Comparison of ENCODE assay signal across 8 mouse cellular contexts in the genomic region with DNA sequence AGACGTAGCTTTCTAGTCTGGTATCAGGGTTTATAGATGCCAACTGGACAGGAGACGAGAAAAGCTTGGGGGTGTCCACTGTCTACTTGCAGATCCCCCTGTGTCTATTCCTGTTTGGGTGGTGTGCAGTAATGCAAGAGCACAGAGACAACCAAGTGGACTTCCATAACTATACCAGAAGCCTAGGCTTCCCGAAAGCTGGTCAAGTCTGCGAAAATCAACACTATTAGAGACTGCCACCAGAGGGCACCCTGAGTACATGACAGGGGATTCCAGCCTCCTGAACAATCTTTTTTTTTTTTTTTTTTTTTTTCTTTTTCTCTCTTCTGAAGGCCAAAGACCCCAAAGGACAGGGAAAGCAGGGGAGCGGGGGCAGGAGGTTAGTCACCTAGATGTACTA. TPM values are rescaled to one million over a fixed set of nuclear protein-coding genes. Genes with fewer than 3 reads are reported as not detected.
DNase-seq lines count a peak whose midpoint lies in the region; ATAC-seq and TF ChIP-seq lines count a peak whose summit lies in the region.

No protein-coding gene starts in this region.

- TF ChIP-seq EP300 in liver, postnatal 0 days (IDR thresholded peaks at IDR 0.05; ENCODE audit: low read depth), result no peak

- no peaks in the 10 kb centered on the region for H3K4me1 ChIP-seq in cerebellum, adult 2 months (ENCODE audit: control insufficient read depth, insufficient read depth, low read length)
- 0 out of 2 replicates have a peak, but pooled peaks cover 2% of the 10 kb centered on the region for H3K4me1 ChIP-seq in liver, postnatal 0 days (ENCODE audit: insufficient read depth)

- peak; percentile 74; the same call in 1 of the 2 replicates for TF ChIP-seq CTCF in cerebellum, adult 2 months (IDR thresholded peaks at IDR 0.05; ENCODE audit: borderline replicate concordance, insufficient read depth, low read depth, low read length)
- TF ChIP-seq CTCF in liver, postnatal 0 days (IDR thresholded peaks at IDR 0.05; ENCODE audit: low read depth), result peak; percentile 84

- no peaks in the 10 kb centered on the region; the same call in 1 of the 2 replicates for H3K27me3 ChIP-seq in cerebellum, adult 2 months (ENCODE audit: control insufficient read depth, insufficient read depth, low read length)
- H3K27me3 ChIP-seq in liver, postnatal 0 days (ENCODE audit: insufficient read depth, low read length), result peaks cover 48% of the 10 kb centered on the region

- DNase-seq in CD4-positive helper T cell, adult 2 months (ENCODE audit: low read depth, low spot score), result peak; percentile 65
- peak; percentile 47 for DNase-seq in Muller cell, postnatal 12 days (ENCODE audit: inconsistent ontology term)
- peak; percentile 63 to 78 for DNase-seq in cerebellum, adult 2 months
- peak; percentile 65 for DNase-seq in gastrocnemius, adult 18-20 months (ENCODE audit: low spot score)
- peak; percentile 85 for DNase-seq in kidney, postnatal 14 days
- DNase-seq in liver, postnatal 0 days, result peak; percentile 81
- peak; percentile 76 to 91 for DNase-seq in right cerebral cortex, postnatal 10 days (ENCODE audit: low spot score in 2 of 2)
- peak; percentile 84 for DNase-seq in urinary bladder, postnatal 14 days (ENCODE audit: low spot score)

- 18% methylated on average over 5 of the region's 5 CpGs for WGBS in cerebellum, adult 2 months
- 20% methylated on average over 5 of the region's 5 CpGs for WGBS in liver, postnatal 0 days (ENCODE audit: insufficient replicate concordance)

- no peaks in the 10 kb centered on the region for H3K36me3 ChIP-seq in liver, postnatal 0 days (replicated peaks; ENCODE audit: insufficient read depth, low read length)

- no peaks in the 10 kb centered on the region for H3K9me3 ChIP-seq in liver, postnatal 0 days (ENCODE audit: low read length)

- no peak overlapping the region for H3K4me2 ChIP-seq in liver, postnatal 0 days (ENCODE audit: low read depth, low read length)

- ATAC-seq in liver, postnatal 0 days, result no peak

- TF ChIP-seq POLR2A in cerebellum, adult 2 months (IDR thresholded peaks at IDR 0.05; ENCODE audit: borderline replicate concordance, insufficient read depth, low read length), result no peak

- no peak overlapping the region for H3K9ac ChIP-seq in liver, postnatal 0 days (replicated peaks)

- H3K4me3 ChIP-seq in cerebellum, adult 2 months (replicated peaks; ENCODE audit: insufficient read depth, low read depth, low read length), result no peak overlapping the region
- no peak overlapping the region for H3K4me3 ChIP-seq in liver, postnatal 0 days (ENCODE audit: low read depth, low read length)

- no peak overlapping the region for H3K27ac ChIP-seq in cerebellum, adult 2 months (ENCODE audit: insufficient read depth, low read length)
- no peak overlapping the region for H3K27ac ChIP-seq in liver, postnatal 0 days (ENCODE audit: low read depth)

RNA-seq across cellular contexts. Expression of gene 6430628N08Rik, which starts 12.4 kb away (rescaled TPM):
- 0.08 and 0.23 TPM in 2 replicates for polyA plus RNA-seq in cerebellum, adult 2 months (2012; rRNA removed)
- total RNA-seq in gastrocnemius, adult 18-20 months (2021), result not detected
- not detected in 2 replicates for polyA plus RNA-seq in liver, postnatal 0 days (2015; fragmentation: Nextera tagmentation; extraction: Ambion mirVana)

RNA-seq across cellular contexts. Expression of gene Kncn, which starts 18.6 kb away (rescaled TPM):
- polyA plus RNA-seq in cerebellum, adult 2 months (2012; rRNA removed), result 0.08 and 0.14 TPM in 2 replicates
- not detected for total RNA-seq in gastrocnemius, adult 18-20 months (2021)
- polyA plus RNA-seq in liver, postnatal 0 days (2015; fragmentation: Nextera tagmentation; extraction: Ambion mirVana), result not detected in 2 replicates

RNA-seq across cellular contexts. Expression of gene Dmbx1, which starts 36.9 kb away (rescaled TPM):
- polyA plus RNA-seq in cerebellum, adult 2 months (2012; rRNA removed), result 1.3 TPM in 2 replicates
- total RNA-seq in gastrocnemius, adult 18-20 months (2021), result not detected
- not detected in 2 replicates for polyA plus RNA-seq in liver, postnatal 0 days (2015; fragmentation: Nextera tagmentation; extraction: Ambion mirVana)
